Mouse (Mus musculus) intestine, postnatal 0 days (tissue): ENCODE data around the gene Krtap2-4. TPM values are rescaled to one million over a fixed set of nuclear protein-coding genes. Genes with fewer than 3 reads are reported as not detected.

Experiments
- ATAC-seq: fragments of 200-750 bp; cut with Nextera tagmentation; 2 replicates; pipeline ENCODE4 v1.8.0; 2017; ENCODE audit warnings: mild to moderate bottlenecking, moderate TSS enrichment, moderate library complexity
- H3K27ac ChIP-seq: fragments of 300-500 bp; sonication (generic); 2 replicates; pipeline ENCODE4 v1.5.1; 2014; ENCODE audit warnings: mild to moderate bottlenecking, low read depth, low read length, moderate library complexity
- H3K27me3 ChIP-seq: fragments of 300-500 bp; sonication (generic); replicated peaks from 2 replicates; pipeline ENCODE4 v1.6.1; 2014; ENCODE audit warnings: low read length, mixed read lengths; ENCODE audit not compliant: control insufficient read depth, insufficient read depth
- H3K36me3 ChIP-seq: fragments of 300-500 bp; sonication (generic); 2 replicates; pipeline ENCODE4 v1.6.1; 2014; ENCODE audit warnings: mild to moderate bottlenecking, moderate library complexity; ENCODE audit not compliant: control insufficient read depth, insufficient read depth
- H3K4me1 ChIP-seq: fragments of 300-500 bp; sonication (generic); replicated peaks from 2 replicates; pipeline ENCODE4 v1.6.1; 2014; ENCODE audit warnings: antibody characterized with exemption, low read length, mixed read lengths; ENCODE audit not compliant: control insufficient read depth, insufficient read depth
- H3K4me2 ChIP-seq: fragments of 300-500 bp; sonication (generic); replicated peaks from 2 replicates; pipeline ENCODE4 v1.6.1; 2014; ENCODE audit warnings: low read depth, mild to moderate bottlenecking, moderate library complexity
- H3K4me3 ChIP-seq: fragments of 300-500 bp; sonication (generic); 2 replicates; pipeline ENCODE4 v1.5.1; 2014; ENCODE audit warnings: low read depth, low read length
- H3K9ac ChIP-seq: fragments of 300-500 bp; sonication (generic); 2 replicates; pipeline ENCODE4 v1.6.1; 2014; ENCODE audit warnings: mild to moderate bottlenecking, low read depth, low read length
- H3K9me3 ChIP-seq: fragments of 300-500 bp; sonication (generic); 2 replicates; pipeline ENCODE4 v1.6.1; 2016; ENCODE audit warnings: mixed run types; ENCODE audit not compliant: control insufficient read depth
- CTCF ChIP-seq: sonication (generic); IDR thresholded peaks from 2 replicates; pipeline ENCODE4 v1.5.1; 2016; ENCODE audit warnings: low read depth, mild to moderate bottlenecking, control low read depth, antibody characterized with exemption, moderate library complexity
- WGBS: fragments of 180-500 bp; shearing (Covaris S2); extraction: QIAGEN DNeasy Blood & Tissue Kit; methylation state at CpG from one replicate; pipeline ENCODE4 v1.1.7; 2014; 5-methylcytosine and 5-hydroxymethylcytosine counted together
- polyA plus RNA-seq: library from polyadenylated mRNA; unstranded; fragments of >200 nt; fragmentation: Nextera tagmentation; extraction: Ambion mirVana; gene quantifications from 2 replicates; pipeline ENCODE4 v1.2.1, GENCODE M21; 2015

Krtap2-4 gene
- polyA plus RNA-seq, 1 experiment from 2014 or later, result not detected

GRCm38 (mm10) chr11:99590981-99591380 lies 23.7 kb downstream of the Krtap2-4 start, which contains the start of gene Krtap1-3:
Gene Krtap1-3, minus strand, starts transcription at chr11:99591339.
- Histone ChIP-seq H3K9me3 (no peaks in the 10 kb centered on the region), H3K27me3 (no peaks in the 10 kb centered on the region), H3K4me1 (no peaks in the 10 kb centered on the region), H3K4me3 (no peak within 1 kb of the TSS), H3K9ac (no peak within 1 kb of the TSS), H3K27ac (no peak within 1 kb of the TSS), H3K36me3 (no peaks in the 10 kb centered on the region), H3K4me2 (no peak within 1 kb of the TSS)
- ATAC-seq, result no peak
- WGBS, result 79% methylated on average over 3 of the region's 6 CpGs
- no peak for TF ChIP-seq CTCF

GRCm38 (mm10) chr11:99585096-99585495 lies 29.6 kb downstream of the Krtap2-4 start:
- Histone ChIP-seq H3K4me3 (no peak overlapping the region), H3K9me3 (no peaks in the 10 kb centered on the region), H3K27me3 (no peaks in the 10 kb centered on the region), H3K9ac (no peak overlapping the region), H3K4me1 (no peaks in the 10 kb centered on the region), H3K4me2 (no peak overlapping the region), H3K27ac (no peak overlapping the region), H3K36me3 (no peaks in the 10 kb centered on the region)
- TF ChIP-seq CTCF, result no peak
- WGBS, result 77% methylated on average over 7 of the region's 7 CpGs
- ATAC-seq, result no peak

- Histone ChIP-seq H3K4me1 (no peaks in the 10 kb centered on the region), H3K9ac (no peak within 1 kb of the TSS), H3K27me3 (no peaks in the 10 kb centered on the region), H3K4me3 (no peak within 1 kb of the TSS), H3K36me3 (no peaks in the 10 kb centered on the region), H3K4me2 (no peak within 1 kb of the TSS), H3K9me3 (no peaks in the 10 kb centered on the region), H3K27ac (no peak within 1 kb of the TSS)
- ATAC-seq, result no peak
- no peak for TF ChIP-seq CTCF
- WGBS, result 83% methylated on average over 5 of the region's 5 CpGs
Measured at GRCm38 (mm10) chr11:99583245-99583704, 31.4 kb downstream of the Krtap2-4 start, which contains the start of gene Krtap1-4. Gene Krtap1-4, minus strand, starts transcription at chr11:99583654.

GRCm38 (mm10) chr11:99581564-99581963 lies 33.1 kb downstream of the Krtap2-4 start:
- no peak for TF ChIP-seq CTCF
- Histone ChIP-seq H3K4me1 (no peaks in the 10 kb centered on the region), H3K9ac (no peak overlapping the region), H3K9me3 (no peaks in the 10 kb centered on the region), H3K4me3 (no peak overlapping the region), H3K27ac (no peak overlapping the region), H3K36me3 (no peaks in the 10 kb centered on the region), H3K4me2 (no peak overlapping the region), H3K27me3 (no peaks in the 10 kb centered on the region)
- no peak for ATAC-seq
- 84% methylated on average over 6 of the region's 6 CpGs for WGBS

GRCm38 (mm10) chr11:99581051-99581450 lies 33.6 kb downstream of the Krtap2-4 start:
- H3K9ac ChIP-seq, result no peak overlapping the region
- ATAC-seq, result no peak
- TF ChIP-seq CTCF, result no peak
- no peaks in the 10 kb centered on the region for H3K4me1 ChIP-seq
- H3K9me3 ChIP-seq, result no peaks in the 10 kb centered on the region
- H3K36me3 ChIP-seq, result no peaks in the 10 kb centered on the region
- H3K27me3 ChIP-seq, result no peaks in the 10 kb centered on the region
- H3K4me3 ChIP-seq, result no peak overlapping the region
- no peak overlapping the region for H3K27ac ChIP-seq
- H3K4me2 ChIP-seq, result no peak overlapping the region
- 96% methylated on average over 5 of the region's 5 CpGs for WGBS

- Histone ChIP-seq H3K4me2 (no peak within 1 kb of the TSS), H3K4me3 (no peak within 1 kb of the TSS), H3K27ac (no peak within 1 kb of the TSS), H3K27me3 (no peaks in the 10 kb centered on the region), H3K36me3 (no peaks in the 10 kb centered on the region), H3K9me3 (no peaks in the 10 kb centered on the region), H3K9ac (no peak within 1 kb of the TSS), H3K4me1 (no peaks in the 10 kb centered on the region)
- ATAC-seq, result no peak
- TF ChIP-seq CTCF, result no peak
- 77% methylated on average over 6 of the region's 6 CpGs for WGBS
Measured at GRCm38 (mm10) chr11:99580636-99581035, 34.0 kb downstream of the Krtap2-4 start, which contains the start of gene Krtap1-5. Gene Krtap1-5, minus strand, starts transcription at chr11:99581016.
